Mouse (Mus musculus) CH12.LX (cell line): Measurements from ENCODE around the gene Ric8b. TPM values are rescaled to one million over a fixed set of nuclear protein-coding genes. Genes with fewer than 3 reads are reported as not detected.

ENCODE experiments used
- DNase-seq: peaks from one replicate; pipeline ENCODE4 v3.0.0-alpha.2; 2013; ENCODE audit errors: extremely low read depth
- H3K27ac ChIP-seq: 2 replicates; pipeline ENCODE4 v1.5.1; 2012; ENCODE audit warnings: low read depth, mild to moderate bottlenecking, control low read depth, moderate library complexity; ENCODE audit not compliant: insufficient read depth
- H3K27me3 ChIP-seq: replicated peaks from 2 replicates; pipeline ENCODE3; 2012; ENCODE audit warnings: inconsistent platforms
- H3K36me3 ChIP-seq, 2 experiments: replicated peaks in 1 of 2; 2 replicates each; pipeline versions ENCODE3 to v1.6.1; 2012; ENCODE audit warnings: inconsistent platforms in 1 of 2, low read length in 1 of 2, mild to moderate bottlenecking in 1 of 2, mixed read lengths in 1 of 2, moderate library complexity in 1 of 2; ENCODE audit not compliant: control insufficient read depth in 1 of 2, insufficient read depth in 1 of 2
- H3K4me1 ChIP-seq, 2 experiments: 2 replicates each; pipeline ENCODE4 v1.6.1; 2012; ENCODE audit warnings: inconsistent platforms in 1 of 2, moderate library complexity in 1 of 2; ENCODE audit not compliant: insufficient read depth in 2 of 2, control insufficient read depth in 1 of 2
- H3K4me2 ChIP-seq: 2 replicates; pipeline ENCODE4 v1.6.1; 2012; ENCODE audit warnings: low read depth, mild to moderate bottlenecking, control low read depth; ENCODE audit not compliant: poor library complexity, insufficient read depth, severe bottlenecking
- H3K4me3 ChIP-seq, 3 experiments: fragments of 150-350 bp in 1 of 3; sonication (generic) in 1 of 3; replicated peaks in 1 of 3; 2 replicates each; pipeline versions ENCODE3 to v1.5.1; 2011 to 2012; ENCODE audit warnings: low read depth in 2 of 3, low read length in 2 of 3, mild to moderate bottlenecking in 2 of 3, moderate library complexity in 2 of 3, control low read depth in 1 of 3, improper control_type of control experiment in 1 of 3, inconsistent platforms in 1 of 3, mixed read lengths in 1 of 3; ENCODE audit not compliant: poor library complexity in 1 of 3
- H3K79me2 ChIP-seq: replicated peaks from 2 replicates; pipeline ENCODE4 v1.6.1; 2012; ENCODE audit warnings: mild to moderate bottlenecking, moderate library complexity; ENCODE audit not compliant: control insufficient read depth, poor library complexity, insufficient read depth, severe bottlenecking; ENCODE audit errors: extremely low read depth
- H3K9ac ChIP-seq: 2 replicates; pipeline ENCODE4 v1.6.1; 2012; ENCODE audit warnings: low read depth, mild to moderate bottlenecking, control low read depth, moderate library complexity; ENCODE audit not compliant: insufficient read depth
- H3K9me3 ChIP-seq: replicated peaks from 2 replicates; pipeline ENCODE3; 2012; ENCODE audit warnings: low read length, inconsistent platforms, mixed read lengths
- CHD2 ChIP-seq: IDR thresholded peaks from 2 replicates; pipeline ENCODE4 v1.6.1; 2011; ENCODE audit warnings: low read length, improper control_type of control experiment
- E2F4 ChIP-seq: IDR thresholded peaks from 2 replicates; pipeline ENCODE4 v1.6.1; 2011; ENCODE audit warnings: low read depth, low read length, improper control_type of control experiment; ENCODE audit not compliant: insufficient replicate concordance
- ELF1 ChIP-seq: IDR thresholded peaks from 2 replicates; pipeline ENCODE4 v1.6.1; 2014; ENCODE audit warnings: low read depth, mild to moderate bottlenecking, inconsistent platforms, low read length, improper control_type of control experiment
- ETS1 ChIP-seq: conservative IDR thresholded peaks from 2 replicates; pipeline ENCODE4 v1.6.1; 2012; ENCODE audit warnings: low read depth, mild to moderate bottlenecking, inconsistent platforms, low read length, improper control_type of control experiment, moderate library complexity
- GABPA ChIP-seq: IDR thresholded peaks from 2 replicates; pipeline ENCODE4 v1.6.1; 2012; ENCODE audit warnings: low read depth, low read length, improper control_type of control experiment, inconsistent platforms; ENCODE audit not compliant: insufficient replicate concordance
- HCFC1 ChIP-seq: IDR thresholded peaks from 2 replicates; pipeline ENCODE4 v1.6.1; 2012; ENCODE audit warnings: low read depth, mild to moderate bottlenecking, inconsistent platforms, low read length, improper control_type of control experiment
- IRF4 ChIP-seq: IDR thresholded peaks from 2 replicates; pipeline ENCODE4 v1.6.1; 2014; ENCODE audit warnings: low read depth, mild to moderate bottlenecking, inconsistent platforms, low read length, improper control_type of control experiment
- JUND ChIP-seq: conservative IDR thresholded peaks from 2 replicates; pipeline ENCODE4 v1.6.1; 2011; ENCODE audit warnings: low read depth, low read length, improper control_type of control experiment
- KAT2A ChIP-seq: IDR thresholded peaks from 2 replicates; pipeline ENCODE4 v1.6.1; 2012; ENCODE audit warnings: low read length, improper control_type of control experiment, inconsistent platforms; ENCODE audit not compliant: insufficient replicate concordance
- MAX ChIP-seq: IDR thresholded peaks from 2 replicates; pipeline ENCODE4 v1.6.1; 2011; ENCODE audit warnings: low read length, improper control_type of control experiment
- MAZ ChIP-seq: IDR thresholded peaks from 2 replicates; pipeline ENCODE4 v1.6.1; 2012; ENCODE audit warnings: low read depth, mild to moderate bottlenecking, inconsistent platforms, low read length, improper control_type of control experiment, moderate library complexity
- MXI1 ChIP-seq: IDR thresholded peaks from 2 replicates; pipeline ENCODE4 v1.6.1; 2011; ENCODE audit warnings: mild to moderate bottlenecking, low read depth, low read length, improper control_type of control experiment
- MYC ChIP-seq: IDR thresholded peaks from 2 replicates; pipeline ENCODE4 v1.6.1; 2011; ENCODE audit warnings: low read depth, mild to moderate bottlenecking, improper control_type of control experiment, low read length
- PAX5 ChIP-seq: IDR thresholded peaks from 2 replicates; pipeline ENCODE4 v1.6.1; 2012; ENCODE audit warnings: low read length, inconsistent platforms, mixed read lengths
- POLR2A ChIP-seq: IDR thresholded peaks from 2 replicates; pipeline ENCODE4 v1.6.1; 2011; ENCODE audit warnings: low read depth, mild to moderate bottlenecking, improper control_type of control experiment, low read length
- POLR2AphosphoS2 ChIP-seq: IDR thresholded peaks from 2 replicates; pipeline ENCODE4 v1.6.1; 2011; ENCODE audit warnings: low read depth, low read length, improper control_type of control experiment
- RCOR1 ChIP-seq: conservative IDR thresholded peaks from 2 replicates; pipeline ENCODE4 v1.6.1; 2012; ENCODE audit warnings: low read depth, mild to moderate bottlenecking, inconsistent platforms, low read length, improper control_type of control experiment
- SMC3 ChIP-seq: IDR thresholded peaks from 2 replicates; pipeline ENCODE4 v1.6.1; 2011; ENCODE audit warnings: low read depth, low read length, improper control_type of control experiment
- TBP ChIP-seq: conservative IDR thresholded peaks from 2 replicates; pipeline ENCODE4 v1.6.1; 2011; ENCODE audit warnings: low read depth, low read length, improper control_type of control experiment
- TCF12 ChIP-seq: IDR thresholded peaks from 2 replicates; pipeline ENCODE4 v1.6.1; 2014; ENCODE audit warnings: low read depth, mild to moderate bottlenecking, inconsistent platforms, low read length, improper control_type of control experiment
- USF2 ChIP-seq: conservative IDR thresholded peaks from 2 replicates; pipeline ENCODE4 v1.6.1; 2011; ENCODE audit warnings: low read depth, low read length, improper control_type of control experiment
- ZC3H11A ChIP-seq: IDR thresholded peaks from 2 replicates; pipeline ENCODE4 v1.6.1; 2012; ENCODE audit warnings: low read depth, mild to moderate bottlenecking, inconsistent platforms, low read length, improper control_type of control experiment
- ZKSCAN1 ChIP-seq: IDR thresholded peaks from 2 replicates; pipeline ENCODE4 v1.6.1; 2012; ENCODE audit warnings: low read depth, inconsistent platforms, low read length, improper control_type of control experiment, borderline replicate concordance
- ZNF384 ChIP-seq: IDR thresholded peaks from 2 replicates; pipeline ENCODE4 v1.6.1; 2012; ENCODE audit warnings: low read depth, low read length, improper control_type of control experiment, inconsistent platforms
- dilution Hi-C: fragments of 300-500 bp; cut with MboI; formaldehyde crosslinking; loops from 2 replicates; pipeline ENCODE4 v1.14.3; 2020; ENCODE audit warnings: low sequenced_read_pairs; ENCODE audit not compliant: extremely low pct_unique_long_range_greater_than_20kb, extremely low pct_ligation_motif_present
- in situ Hi-C: fragments of 300-500 bp; cut with MboI; formaldehyde crosslinking; loops from 3 replicates; pipeline ENCODE4 v1.14.3; 2019; ENCODE audit warnings: low sequenced_read_pairs, low pct_ligation_motif_present, low pct_unique_long_range_greater_than_20kb, mixed read lengths
- polyA plus RNA-seq: library from polyadenylated mRNA; unstranded; fragments of >175 nt; gene quantifications from 2 replicates; pipeline ENCODE4 v1.2.1, GENCODE M21; 2012; ENCODE audit warnings: low read depth; ENCODE audit not compliant: insufficient read length
- total RNA-seq, 2 experiments: library from RNA; depleted of rRNA; stranded (reverse); fragments of 300-350 nt in 1 of 2; fragments of >200 nt in 1 of 2; gene quantifications; 2 replicates each; pipeline ENCODE4 v1.2.3; 2012 to 2014

Ric8b gene
- total and polyA plus RNA-seq, 3 experiments = 4.8 to 9.4 (median 6.3) TPM

DNA sequence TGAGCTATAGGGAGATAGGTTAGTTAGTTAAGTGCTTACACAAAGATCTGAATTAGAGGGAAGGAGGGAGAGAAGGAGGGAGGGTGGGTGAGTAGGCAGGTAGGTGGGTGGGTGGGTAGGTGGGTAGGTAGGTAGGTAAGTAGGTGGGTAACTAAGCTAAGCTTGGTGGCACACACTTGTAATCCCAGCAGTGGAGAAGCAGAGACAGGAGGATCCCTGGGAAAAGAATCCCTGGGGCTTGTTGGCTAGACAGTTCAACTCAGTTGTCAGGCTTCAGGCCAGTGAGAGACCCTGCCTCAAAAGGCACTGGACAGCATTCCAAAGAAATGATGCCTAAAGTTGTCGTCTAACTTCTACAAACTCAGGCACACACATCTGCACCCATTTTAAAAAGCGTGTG, 64.0 kb downstream of the Ric8b start:
- Histone ChIP-seq H3K4me2 (no peak overlapping the region), H3K4me1 (peaks cover 0 to 20% of the 10 kb centered on the region in 2 experiments; a peak in 2 of 4 replicates), H3K27ac (no peak overlapping the region), H3K27me3 (no peaks in the 10 kb centered on the region), H3K4me3 (no peak overlapping the region), H3K79me2 (no peaks in the 10 kb centered on the region), H3K9me3 (no peaks in the 10 kb centered on the region), H3K36me3 (peaks cover 24 to 79% of the 10 kb centered on the region in 2 experiments), H3K9ac (no peak overlapping the region)
- in situ Hi-C loops = no loop called here
- DNase-seq = no peak
- dilution Hi-C loops = no loop called here
- TF ChIP-seq ELF1 (no peak), MAX (no peak), PAX5 (no peak), MYC (no peak), ZKSCAN1 (no peak), ETS1 (no peak), CHD2 (no peak), TCF12 (no peak), USF2 (no peak), KAT2A (no peak), SMC3 (no peak), JUND (no peak), TBP (no peak), RCOR1 (no peak), MAZ (no peak), POLR2AphosphoS2 (no peak)

DNA sequence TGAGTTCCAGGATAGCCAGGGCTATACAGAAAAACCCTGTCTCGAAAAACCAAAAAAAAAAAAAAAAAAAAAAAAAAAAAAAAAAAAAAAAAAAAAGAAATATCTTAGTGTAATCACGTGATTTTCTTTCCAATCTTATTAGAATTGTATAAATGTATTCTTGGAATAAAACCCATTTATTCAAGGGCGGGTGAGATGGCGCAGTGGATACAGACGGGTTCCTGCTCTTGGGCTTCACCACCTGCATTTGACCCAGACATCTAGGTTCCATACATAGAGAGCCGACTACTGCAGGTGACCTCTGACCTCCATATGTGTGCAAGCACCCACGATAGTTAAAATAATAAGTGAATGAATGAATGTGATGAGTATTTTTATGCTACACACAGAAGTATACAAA, 65.3 kb downstream of the Ric8b start:
- Histone ChIP-seq H3K79me2 (no peaks in the 10 kb centered on the region), H3K9me3 (no peaks in the 10 kb centered on the region), H3K4me2 (no peak overlapping the region), H3K4me3 (no peak overlapping the region), H3K27me3 (no peaks in the 10 kb centered on the region), H3K9ac (no peak overlapping the region), H3K36me3 (peaks cover 27 to 81% of the 10 kb centered on the region in 2 experiments), H3K4me1 (peaks cover 0 to 20% of the 10 kb centered on the region in 2 experiments; a peak in 2 of 4 replicates), H3K27ac (no peak overlapping the region)
- TF ChIP-seq TBP = no peak
- TF ChIP-seq POLR2A = no peak
- TF ChIP-seq TCF12 = no peak
- no peak for TF ChIP-seq ZKSCAN1
- no peak for TF ChIP-seq MAZ
- no peak for TF ChIP-seq RCOR1
- no peak for TF ChIP-seq JUND
- no peak for TF ChIP-seq E2F4
- TF ChIP-seq GABPA = no peak
- TF ChIP-seq ELF1 = no peak
- TF ChIP-seq HCFC1 = no peak
- no peak for TF ChIP-seq POLR2AphosphoS2
- no peak for TF ChIP-seq ZC3H11A
- no peak for TF ChIP-seq IRF4
- TF ChIP-seq MYC = no peak
- TF ChIP-seq ZNF384 = no peak
- no peak for TF ChIP-seq MXI1
- dilution Hi-C loops = no loop called here
- no peak for DNase-seq
- in situ Hi-C loops = no loop called here
